Mouse (Mus musculus): ENCODE measurements at regions not wholly inside any gene's neighbourhood (a gene's known extent, or its start where the extent isn't known, plus 50 kb on each side); places are given as distances from the start of the nearest gene placed in this dataset.

DNA sequence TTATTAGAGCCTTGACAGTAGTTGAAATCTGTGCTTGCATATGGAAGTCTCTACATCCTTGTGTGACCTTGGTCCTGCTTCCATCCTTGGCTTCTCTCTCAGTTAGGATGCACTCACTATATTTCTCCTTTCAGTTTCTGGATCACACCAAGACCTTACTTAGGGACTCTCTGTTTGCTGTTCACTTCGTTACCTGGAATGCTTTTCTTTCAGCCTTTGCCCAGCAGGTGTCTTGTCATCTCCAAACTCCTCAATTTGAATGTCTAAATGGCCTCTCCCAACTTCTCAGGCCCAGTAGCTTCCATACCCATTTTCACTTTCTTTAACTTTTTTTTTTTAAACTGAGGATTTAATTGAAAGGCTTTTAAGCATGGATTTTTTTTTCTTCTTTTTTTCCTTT is 74.0 kb upstream of the Igfbp7 start:
- no peak overlapping the region for H3K4me3 ChIP-seq (ENCODE audit: insufficient read depth, poor library complexity, severe bottlenecking)

GRCm38 (mm10) chr5:77477794-77478193 is 70.0 kb upstream of the Igfbp7 start:
- TF ChIP-seq MYOD1 (IDR thresholded peaks at IDR 0.05; ENCODE audit: control insufficient read depth, insufficient read length, low read depth): no peak
- TF ChIP-seq FOSL1 (IDR thresholded peaks at IDR 0.05; ENCODE audit: insufficient read depth, low read length, poor library complexity, severe bottlenecking): no peak
- no peak for TF ChIP-seq USF1 (IDR thresholded peaks at IDR 0.05; ENCODE audit: low read depth)
- TF ChIP-seq MYOG (IDR thresholded peaks at IDR 0.05; ENCODE audit: control insufficient read depth, extremely low read depth, insufficient read length): no peak
- no peak for TF ChIP-seq CTCF (IDR thresholded peaks at IDR 0.05; ENCODE audit: control insufficient read depth, insufficient read depth, insufficient read length)
- no peak for TF ChIP-seq CEBPB (IDR thresholded peaks at IDR 0.05; ENCODE audit: low read depth)
- no peak for TF ChIP-seq MAX (IDR thresholded peaks at IDR 0.05)
- no peak overlapping the region for H3K4me3 ChIP-seq (ENCODE audit: insufficient read depth, poor library complexity, severe bottlenecking)

More for the DNA sequence above, 74.0 kb upstream of the Igfbp7 start:
- TF ChIP-seq MYOG (IDR thresholded peaks at IDR 0.05; ENCODE audit: control insufficient read depth, extremely low read depth, insufficient read length): no peak
- no peak for TF ChIP-seq FOSL1 (IDR thresholded peaks at IDR 0.05; ENCODE audit: insufficient read depth, low read length, poor library complexity, severe bottlenecking)
- no peak for TF ChIP-seq USF1 (IDR thresholded peaks at IDR 0.05; ENCODE audit: low read depth)
- no peak for TF ChIP-seq MAX (IDR thresholded peaks at IDR 0.05)
- no peak for TF ChIP-seq CEBPB (IDR thresholded peaks at IDR 0.05; ENCODE audit: low read depth)
- no peak for TF ChIP-seq MYOD1 (IDR thresholded peaks at IDR 0.05; ENCODE audit: control insufficient read depth, insufficient read length, low read depth)
- no peak for TF ChIP-seq CTCF (IDR thresholded peaks at IDR 0.05; ENCODE audit: control insufficient read depth, insufficient read depth, insufficient read length)
- no peaks in the 10 kb centered on the region for H3K79me3 ChIP-seq (ENCODE audit: low read depth)
- H3K79me2 ChIP-seq (ENCODE audit: control insufficient read depth, insufficient read depth): no peaks in the 10 kb centered on the region
- no peaks in the 10 kb centered on the region for H3K36me3 ChIP-seq (ENCODE audit: control insufficient read depth, insufficient read depth)
- H3ac ChIP-seq (ENCODE audit: control insufficient read depth, insufficient read length, low read depth): no peak overlapping the region
- H3K27me3 ChIP-seq (ENCODE audit: control insufficient read depth, insufficient read depth, insufficient read length): no peaks in the 10 kb centered on the region

DNA sequence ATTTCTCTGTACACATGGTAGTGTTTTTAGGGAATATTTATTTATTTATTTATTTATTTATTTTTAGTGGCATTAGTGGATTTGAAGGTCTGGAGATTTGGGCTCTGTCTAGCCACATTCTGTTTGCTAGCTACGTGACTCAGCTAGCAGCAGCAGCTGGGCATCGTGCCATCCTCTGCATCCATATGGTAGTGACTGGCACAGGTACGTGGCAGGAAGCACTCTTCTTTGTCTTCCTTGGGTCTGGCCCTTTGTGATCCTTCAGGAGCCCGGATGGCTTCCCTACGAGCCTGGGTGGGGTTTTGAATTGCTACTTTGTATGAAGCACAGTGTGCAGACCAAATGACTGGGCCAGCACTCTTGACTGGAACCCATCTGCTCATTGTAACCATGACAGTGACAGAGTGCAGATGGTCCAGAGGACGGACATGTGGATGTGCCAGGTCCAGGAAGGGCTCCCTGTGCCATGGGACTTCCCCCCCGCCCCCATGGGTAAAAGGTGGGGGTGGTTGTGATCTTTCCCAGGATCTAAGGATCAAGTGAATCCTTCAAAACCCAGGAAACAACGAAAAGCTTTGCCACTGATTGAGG is 66.2 kb upstream of the Igfbp7 start:
- Histone ChIP-seq H3ac (ENCODE audit: control insufficient read depth, insufficient read length, low read depth) (no peak overlapping the region), H3K27me3 (ENCODE audit: control insufficient read depth, insufficient read depth, insufficient read length) (no peaks in the 10 kb centered on the region), H3K4me3 (ENCODE audit: insufficient read depth, poor library complexity, severe bottlenecking) (no peak overlapping the region), H3K79me2 (ENCODE audit: control insufficient read depth, insufficient read depth) (no peaks in the 10 kb centered on the region), H3K36me3 (ENCODE audit: control insufficient read depth, insufficient read depth) (no peaks in the 10 kb centered on the region), H3K79me3 (ENCODE audit: low read depth) (no peaks in the 10 kb centered on the region)
- TF ChIP-seq MYOG (IDR thresholded peaks at IDR 0.05; ENCODE audit: control insufficient read depth, extremely low read depth, insufficient read length) (no peak), USF1 (IDR thresholded peaks at IDR 0.05; ENCODE audit: low read depth) (no peak), FOSL1 (IDR thresholded peaks at IDR 0.05; ENCODE audit: insufficient read depth, low read length, poor library complexity, severe bottlenecking) (no peak), MYOD1 (IDR thresholded peaks at IDR 0.05; ENCODE audit: control insufficient read depth, insufficient read length, low read depth) (no peak), CEBPB (IDR thresholded peaks at IDR 0.05; ENCODE audit: low read depth) (no peak), MAX (IDR thresholded peaks at IDR 0.05) (no peak), CTCF (IDR thresholded peaks at IDR 0.05; ENCODE audit: control insufficient read depth, insufficient read depth, insufficient read length) (no peak)

More at GRCm38 (mm10) chr5:77477794-77478193, 70.0 kb upstream of the Igfbp7 start:
- no peaks in the 10 kb centered on the region for H3K27me3 ChIP-seq (ENCODE audit: control insufficient read depth, insufficient read depth, insufficient read length)
- no peaks in the 10 kb centered on the region for H3K79me3 ChIP-seq (ENCODE audit: low read depth)
- H3K79me2 ChIP-seq (ENCODE audit: control insufficient read depth, insufficient read depth): no peaks in the 10 kb centered on the region
- no peak overlapping the region for H3ac ChIP-seq (ENCODE audit: control insufficient read depth, insufficient read length, low read depth)
- H3K36me3 ChIP-seq (ENCODE audit: control insufficient read depth, insufficient read depth): no peaks in the 10 kb centered on the region

- Histone ChIP-seq H3K27me3 (ENCODE audit: control insufficient read depth, insufficient read depth, insufficient read length) (no peaks in the 10 kb centered on the region), H3K4me3 (ENCODE audit: insufficient read depth, poor library complexity, severe bottlenecking) (no peak overlapping the region), H3K79me2 (ENCODE audit: control insufficient read depth, insufficient read depth) (no peaks in the 10 kb centered on the region), H3K36me3 (ENCODE audit: control insufficient read depth, insufficient read depth) (no peaks in the 10 kb centered on the region), H3ac (ENCODE audit: control insufficient read depth, insufficient read length, low read depth) (no peak overlapping the region), H3K79me3 (ENCODE audit: low read depth) (no peaks in the 10 kb centered on the region)
- no peak for TF ChIP-seq MYOD1 (IDR thresholded peaks at IDR 0.05; ENCODE audit: control insufficient read depth, insufficient read length, low read depth)
- TF ChIP-seq CEBPB (IDR thresholded peaks at IDR 0.05; ENCODE audit: low read depth): no peak
- TF ChIP-seq CTCF (IDR thresholded peaks at IDR 0.05; ENCODE audit: control insufficient read depth, insufficient read depth, insufficient read length): no peak
These were observed 61.5 kb upstream of the Igfbp7 start for GRCm38 (mm10) chr5:77469236-77469766.

- Histone ChIP-seq H3K36me3 (ENCODE audit: control insufficient read depth, insufficient read depth) (no peaks in the 10 kb centered on the region), H3K79me3 (ENCODE audit: low read depth) (no peaks in the 10 kb centered on the region), H3K4me3 (ENCODE audit: insufficient read depth, poor library complexity, severe bottlenecking) (no peak overlapping the region), H3ac (ENCODE audit: control insufficient read depth, insufficient read length, low read depth) (no peak overlapping the region), H3K27me3 (ENCODE audit: control insufficient read depth, insufficient read depth, insufficient read length) (no peaks in the 10 kb centered on the region), H3K79me2 (ENCODE audit: control insufficient read depth, insufficient read depth) (no peaks in the 10 kb centered on the region)
- TF ChIP-seq CTCF (IDR thresholded peaks at IDR 0.05; ENCODE audit: control insufficient read depth, insufficient read depth, insufficient read length) (no peak), USF1 (IDR thresholded peaks at IDR 0.05; ENCODE audit: low read depth) (no peak), FOSL1 (IDR thresholded peaks at IDR 0.05; ENCODE audit: insufficient read depth, low read length, poor library complexity, severe bottlenecking) (no peak), MYOG (IDR thresholded peaks at IDR 0.05; ENCODE audit: control insufficient read depth, extremely low read depth, insufficient read length) (no peak), CEBPB (IDR thresholded peaks at IDR 0.05; ENCODE audit: low read depth) (no peak), MAX (IDR thresholded peaks at IDR 0.05) (no peak), MYOD1 (IDR thresholded peaks at IDR 0.05; ENCODE audit: control insufficient read depth, insufficient read length, low read depth) (no peak)
These were observed 60.6 kb upstream of the Igfbp7 start for GRCm38 (mm10) chr5:77468467-77468866.
